ENCODE assay signal across 15 mouse cellular contexts in genomic region chr17:7914596-7915227, GRCm38 (mm10). TPM values are rescaled to one million over a fixed set of nuclear protein-coding genes. Genes with fewer than 3 reads are reported as not detected.
A peak's percentile ranks its signal among the peaks of the same experiment; 100 is the strongest.
DNase-seq lines count a peak whose midpoint lies in the region; ATAC-seq lines count a peak whose summit lies in the region.
"Had no signal": no experiment of that assay in that cellular context is flagged by ENCODE, and none has a peak within 500 bp of the region (broad histone marks: within the 10 kb centered on the region; RNA-seq: fewer than 3 reads in every experiment).

No protein-coding gene starts in this region.

- no peaks in the 10 kb centered on the region for H3K4me1 ChIP-seq in forebrain, embryonic 15.5 days
- H3K4me1 ChIP-seq: forebrain, embryonic 10.5 days; lung, embryonic 15.5 days; neural tube, embryonic 12.5 days had no signal

- no peaks in the 10 kb centered on the region for H3K36me3 ChIP-seq in macrophage (ENCODE audit: inconsistent target)
- no peaks in the 10 kb centered on the region for H3K36me3 ChIP-seq in forebrain, embryonic 15.5 days
- H3K36me3 ChIP-seq: forebrain, embryonic 10.5 days; lung, embryonic 15.5 days; neural tube, embryonic 12.5 days had no signal

- DNase-seq in kidney, postnatal 10 days, result peak; percentile 4
- no peak for DNase-seq in kidney, adult 11 months
- DNase-seq in A20 (ENCODE audit: low read depth, low spot score) (peak; percentile 65), MEL-GATA-1-ER (ENCODE audit: extremely low read depth, low read depth) (peak; percentile 62)
- no peak for DNase-seq in ovary, postnatal 36 days (ENCODE audit: low spot score)
- DNase-seq: adrenal gland, adult 2 months; cerebellum, adult 9-10 months; heart, postnatal 10 days; kidney, adult 18-20 months had no signal

- H3K27ac ChIP-seq in macrophage, result peak overlapping the region; percentile 76
- H3K27ac ChIP-seq in forebrain, embryonic 15.5 days (replicated peaks), result no peak overlapping the region
- H3K27ac ChIP-seq: forebrain, embryonic 10.5 days; lung, embryonic 15.5 days; neural tube, embryonic 12.5 days had no signal

- no peak overlapping the region for H3K9ac ChIP-seq in forebrain, embryonic 15.5 days (replicated peaks)
- H3K9ac ChIP-seq: lung, embryonic 15.5 days; neural tube, embryonic 12.5 days had no signal

- no peaks in the 10 kb centered on the region for H3K79me2 ChIP-seq in macrophage (ENCODE audit: inconsistent target)

- 7% methylated on average over 2 of the region's 2 CpGs for WGBS in macrophage (ENCODE audit: missing documents)
- 73% methylated on average over 2 of the region's 2 CpGs for WGBS in forebrain, embryonic 15.5 days

- H3K4me2 ChIP-seq in forebrain, embryonic 15.5 days (replicated peaks), result no peak overlapping the region
- H3K4me2 ChIP-seq: lung, embryonic 15.5 days; neural tube, embryonic 12.5 days had no signal

- H3K9me3 ChIP-seq in forebrain, embryonic 15.5 days, result no peaks in the 10 kb centered on the region
- H3K9me3 ChIP-seq: lung, embryonic 15.5 days had no signal

- no peaks in the 10 kb centered on the region for H3K27me3 ChIP-seq in forebrain, embryonic 15.5 days
- H3K27me3 ChIP-seq: lung, embryonic 15.5 days had no signal

- no peak for ATAC-seq in forebrain, embryonic 15.5 days (replicated peaks)
- ATAC-seq: hindbrain, embryonic 16.5 days had no signal

- no peak overlapping the region for H3K4me3 ChIP-seq in macrophage (ENCODE audit: inconsistent target)
- H3K4me3 ChIP-seq in forebrain, embryonic 15.5 days, result no peak overlapping the region
- H3K4me3 ChIP-seq: forebrain, embryonic 10.5 days; lung, embryonic 15.5 days; neural tube, embryonic 12.5 days had no signal

RNA-seq across cellular contexts. Expression of gene Tagap, which starts 11.1 kb away (rescaled TPM):
- total RNA-seq in macrophage (2018; cell fraction: chromatin; rRNA removed), result 100 to 1,000 TPM in 4 of 26 experiments, 10 to 100 TPM in 19, 1 to 10 TPM in 3; 6.2 to 192 (median 60.9) TPM
- 100 to 1,000 TPM in 6 of 26 experiments, 10 to 100 TPM in 18, 1 to 10 TPM in 2; 8.9 to 181 (median 54.4) TPM for total RNA-seq in macrophage (2018; cell fraction: cytosol; rRNA removed)
- 100 to 1,000 TPM in 8 of 26 experiments, 10 to 100 TPM in 17, 1 to 10 TPM in 1; 9.0 to 203 (median 79.1) TPM for total RNA-seq in macrophage (2018; cell fraction: nucleus; rRNA removed)
- 3.7 to 11.7 TPM (median 5.6 TPM) in 3 replicates for polyA plus RNA-seq in macrophage (2018)
- polyA plus RNA-seq in forebrain, embryonic 15.5 days (2015; fragmentation: Nextera tagmentation; extraction: Ambion mirVana), result 0.36 and 0.41 TPM in 2 replicates

RNA-seq across cellular contexts. Expression of gene Rsph3a, which starts 30.7 kb away (rescaled TPM):
- total RNA-seq in macrophage (2018; cell fraction: chromatin; rRNA removed), result 10 to 100 TPM in 20 of 26 experiments, 1 to 10 TPM in 6; 2.6 to 35.4 (median 15.4) TPM
- total RNA-seq in macrophage (2018; cell fraction: cytosol; rRNA removed), result 10 to 100 TPM; 13.0 to 34.1 (median 22.6) TPM
- 10 to 100 TPM in 15 of 26 experiments, 1 to 10 TPM in 11; 4.2 to 33.1 (median 12.8) TPM for total RNA-seq in macrophage (2018; cell fraction: nucleus; rRNA removed)
- polyA plus RNA-seq in macrophage (2018), result 13.6 to 21.3 TPM (median 18.8 TPM) in 3 replicates
- 68.0 and 77.6 TPM in 2 replicates for polyA plus RNA-seq in forebrain, embryonic 15.5 days (2015; fragmentation: Nextera tagmentation; extraction: Ambion mirVana)

Comparison
In these comparisons a context has a peak if more than half of its experiments do, and no peak if none do; other contexts are left out.
1. DNase-seq: peak in kidney, postnatal 10 days (single experiment), A20 (single experiment) and MEL-GATA-1-ER (single experiment); none in kidney, adult 11 months (single experiment) and ovary, postnatal 36 days (single experiment).